In the genomic region with DNA sequence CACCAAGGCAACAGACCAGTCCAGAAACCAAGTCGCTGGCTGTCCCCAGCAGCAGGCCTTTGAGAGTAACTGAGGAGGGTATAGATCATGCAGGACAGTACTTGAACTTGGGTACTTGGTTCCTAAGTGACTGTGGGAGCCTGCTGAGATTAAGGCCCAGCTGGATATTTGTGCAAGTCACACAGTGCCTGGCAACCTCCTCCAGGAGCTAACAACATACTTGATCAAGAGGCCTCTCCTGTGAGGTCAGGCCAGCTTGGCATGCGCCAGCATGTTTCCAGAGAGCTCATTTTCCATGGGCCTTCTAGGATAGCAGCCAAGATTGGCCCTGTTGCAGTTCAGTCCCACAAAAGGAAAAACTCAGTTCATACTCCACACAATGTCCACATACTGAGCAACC, we compare ENCODE assay signal across 8 mouse cellular contexts. TPM values are rescaled to one million over a fixed set of nuclear protein-coding genes. Genes with fewer than 3 reads are reported as not detected.
DNase-seq lines count a peak whose midpoint lies in the region.
"Had no signal": no experiment of that assay in that cellular context is flagged by ENCODE, and none has a peak within 500 bp of the region (broad histone marks: within the 10 kb centered on the region; RNA-seq: fewer than 3 reads in every experiment).

No protein-coding gene starts in this region.

- intact Hi-C loops in heart, postnatal 25 days (cut with DNase I): no loop called here

- DNase-seq in kidney, adult 8-10 months: peak; percentile 53 to 73
- no peak for DNase-seq in kidney, postnatal 4 days
- DNase-seq in gastrocnemius, postnatal 10 days: peak; percentile 28
- DNase-seq in heart, postnatal 25 days (ENCODE audit: low spot score): peak; percentile 69
- peak; percentile 74 to 89 for DNase-seq in lung, postnatal 4 days
- DNase-seq in layer of hippocampus, postnatal 10 days (ENCODE audit: low spot score in 2 of 2): no peak
- no peak for DNase-seq in embryo, embryonic 10 days (ENCODE audit: low spot score)
- DNase-seq: cerebellum, adult 9-10 months had no signal

RNA-seq across cellular contexts. Expression of a gene that starts 7.3 kb away (rescaled TPM):
- 10 to 100 TPM; 19.1 to 24.6 TPM for total RNA-seq in gastrocnemius, postnatal 10 days (2021)
- 10 to 100 TPM; 24.0 to 27.4 TPM for total RNA-seq in heart, postnatal 25 days (2021)
- 10 to 100 TPM; 14.5 to 19.2 TPM for total RNA-seq in layer of hippocampus, postnatal 10 days (2021)

Comparison
In these comparisons a context has a peak if more than half of its experiments do, and no peak if none do; other contexts are left out.
1. DNase-seq: peak in kidney, adult 8-10 months (2 of 2), gastrocnemius, postnatal 10 days (single experiment), heart, postnatal 25 days (single experiment) and lung, postnatal 4 days (2 of 2); none in kidney, postnatal 4 days (0 of 2), layer of hippocampus, postnatal 10 days (0 of 2) and embryo, embryonic 10 days (single experiment).